Mouse (Mus musculus): ENCODE results near the gene Cd1d1. TPM values are rescaled to one million over a fixed set of nuclear protein-coding genes. Genes with fewer than 3 reads are reported as not detected.
"Not testable (repeated sequence)": the region's sequence is repeated elsewhere in the genome, so short reads cannot be mapped to it uniquely, and the experiment has no call there.

The Cd1d1 gene
- polyA plus RNA-seq, 1 experiment from 2014 or later, result 71.0 TPM

GRCm38 (mm10) chr3:87000051-87000450 is 810 bp upstream of the Cd1d1 start:
- H3K4me2 ChIP-seq (replicated peaks), result 0 out of 2 replicates have a peak overlapping the region, but pooled peaks have one; percentile 59
- H3K9me3 ChIP-seq (replicated peaks), result no peaks in the 10 kb centered on the region
- H3K36me3 ChIP-seq, result no peaks in the 10 kb centered on the region
- no peak for ATAC-seq (ENCODE audit: low FRiP score)
- no peak overlapping the region for H3K4me3 ChIP-seq
- no peaks in the 10 kb centered on the region for H3K27me3 ChIP-seq
- H3K9ac ChIP-seq, result no peak overlapping the region
- 90% methylated on average over 12 of the region's 12 CpGs for WGBS
- no peak overlapping the region for H3K27ac ChIP-seq
- H3K4me1 ChIP-seq, result no peaks in the 10 kb centered on the region

GRCm38 (mm10) chr3:86998433-86999414 is 517 bp downstream of the Cd1d1 start:
- Histone ChIP-seq H3K27ac (peak overlapping the region; percentile 74), H3K9ac (peak overlapping the region; percentile 63), H3K4me2 (replicated peaks) (peak overlapping the region; percentile 59), H3K4me3 (peak overlapping the region; percentile 49)
- peak; percentile 98 for ATAC-seq (ENCODE audit: low FRiP score)
- H3K27me3 ChIP-seq; H3K36me3 ChIP-seq; H3K9me3 ChIP-seq (replicated peaks); H3K4me1 ChIP-seq: not testable (repeated sequence)
- 8% methylated on average over 24 of the region's 24 CpGs for WGBS

GRCm38 (mm10) chr3:86996111-86996510 is 3.1 kb downstream of the Cd1d1 start:
- ATAC-seq (ENCODE audit: low FRiP score), result no peak
- H3K4me2 ChIP-seq (replicated peaks), result no peak overlapping the region
- no peaks in the 10 kb centered on the region for H3K36me3 ChIP-seq
- H3K9me3 ChIP-seq (replicated peaks), result no peaks in the 10 kb centered on the region
- no peaks in the 10 kb centered on the region for H3K4me1 ChIP-seq
- no peak overlapping the region for H3K9ac ChIP-seq
- 88% methylated on average over 4 of the region's 4 CpGs for WGBS
- no peak overlapping the region for H3K27ac ChIP-seq
- no peaks in the 10 kb centered on the region for H3K27me3 ChIP-seq
- no peak overlapping the region for H3K4me3 ChIP-seq

- Histone ChIP-seq H3K4me1 (no peaks in the 10 kb centered on the region), H3K27ac (no peak overlapping the region), H3K36me3 (no peaks in the 10 kb centered on the region), H3K4me3 (no peak overlapping the region), H3K4me2 (replicated peaks) (no peak overlapping the region), H3K27me3 (no peaks in the 10 kb centered on the region), H3K9me3 (replicated peaks) (no peaks in the 10 kb centered on the region), H3K9ac (no peak overlapping the region)
- no peak for ATAC-seq (ENCODE audit: low FRiP score)
- WGBS, result 58% methylated on average over 1 of the region's 1 CpGs
These were observed 3.9 kb downstream of the Cd1d1 start for GRCm38 (mm10) chr3:86995381-86995780.

- WGBS, result 49% methylated on average over 6 of the region's 6 CpGs
- not testable (repeated sequence) for H3K4me1 ChIP-seq; H3K27ac ChIP-seq; H3K27me3 ChIP-seq; H3K36me3 ChIP-seq; ATAC-seq (ENCODE audit: low FRiP score); H3K9ac ChIP-seq; H3K9me3 ChIP-seq (replicated peaks)
- Histone ChIP-seq H3K4me3 (peak overlapping the region; percentile 30), H3K4me2 (replicated peaks) (peak overlapping the region; percentile 50)
These were observed 12.3 kb downstream of the Cd1d1 start for GRCm38 (mm10) chr3:86986969-86987368.

- no peak for ATAC-seq (ENCODE audit: low FRiP score)
- 15% methylated on average over 12 of the region's 12 CpGs for WGBS
- no peaks in the 10 kb centered on the region for H3K9me3 ChIP-seq (replicated peaks)
These were observed 12.8 kb downstream of the Cd1d1 start for GRCm38 (mm10) chr3:86986490-86986889.

GRCm38 (mm10) chr3:86983382-86983781 is 15.9 kb downstream of the Cd1d1 start:
- Histone ChIP-seq H3K9ac (no peak overlapping the region), H3K36me3 (no peaks in the 10 kb centered on the region), H3K4me1 (peaks cover 5% of the 10 kb centered on the region; the same call in 1 of the 2 replicates), H3K4me3 (no peak overlapping the region), H3K27me3 (no peaks in the 10 kb centered on the region), H3K27ac (no peak overlapping the region), H3K9me3 (replicated peaks) (no peaks in the 10 kb centered on the region), H3K4me2 (replicated peaks) (no peak overlapping the region)
- WGBS, result 92% methylated on average over 6 of the region's 6 CpGs
- ATAC-seq (ENCODE audit: low FRiP score), result no peak

More at GRCm38 (mm10) chr3:86986490-86986889, 12.8 kb downstream of the Cd1d1 start:
- Histone ChIP-seq H3K4me2 (replicated peaks) (peak overlapping the region; percentile 50), H3K4me1 (peaks cover 5% of the 10 kb centered on the region; the same call in 1 of the 2 replicates), H3K9ac (no peak overlapping the region), H3K36me3 (no peaks in the 10 kb centered on the region), H3K4me3 (peak overlapping the region; percentile 30), H3K27ac (no peak overlapping the region), H3K27me3 (no peaks in the 10 kb centered on the region)

- WGBS, result 14% methylated on average over 8 of the region's 8 CpGs
- H3K4me3 ChIP-seq, result no peak overlapping the region
- H3K27me3 ChIP-seq, result no peaks in the 10 kb centered on the region
- H3K4me1 ChIP-seq, result no peaks in the 10 kb centered on the region
- no peaks in the 10 kb centered on the region for H3K36me3 ChIP-seq
- H3K4me2 ChIP-seq (replicated peaks), result no peak overlapping the region
- no peak for ATAC-seq (ENCODE audit: low FRiP score)
- no peak overlapping the region for H3K27ac ChIP-seq
- no peak overlapping the region for H3K9ac ChIP-seq
- no peaks in the 10 kb centered on the region for H3K9me3 ChIP-seq (replicated peaks)
These were observed 22.7 kb downstream of the Cd1d1 start for GRCm38 (mm10) chr3:86976546-86976945.

- Histone ChIP-seq H3K36me3 (no peaks in the 10 kb centered on the region), H3K4me3 (no peak overlapping the region), H3K9me3 (replicated peaks) (no peaks in the 10 kb centered on the region), H3K9ac (no peak overlapping the region), H3K4me2 (replicated peaks) (no peak overlapping the region), H3K27ac (no peak overlapping the region), H3K27me3 (no peaks in the 10 kb centered on the region), H3K4me1 (no peaks in the 10 kb centered on the region)
- no peak for ATAC-seq (ENCODE audit: low FRiP score)
- 74% methylated on average over 2 of the region's 2 CpGs for WGBS
These were observed 24.1 kb downstream of the Cd1d1 start for GRCm38 (mm10) chr3:86975150-86975549.

- Histone ChIP-seq H3K4me1 (no peaks in the 10 kb centered on the region), H3K4me2 (replicated peaks) (no peak overlapping the region), H3K4me3 (no peak overlapping the region), H3K9me3 (replicated peaks) (no peaks in the 10 kb centered on the region), H3K36me3 (no peaks in the 10 kb centered on the region), H3K9ac (no peak overlapping the region), H3K27ac (no peak overlapping the region), H3K27me3 (no peaks in the 10 kb centered on the region)
- ATAC-seq (ENCODE audit: low FRiP score), result no peak
- WGBS, result 90% methylated on average over 17 of the region's 17 CpGs
These were observed 36.4 kb downstream of the Cd1d1 start for GRCm38 (mm10) chr3:86962665-86963435.

GRCm38 (mm10) chr3:86961395-86961669 is 37.9 kb downstream of the Cd1d1 start:
- Histone ChIP-seq H3K9ac (no peak overlapping the region), H3K27ac (no peak overlapping the region), H3K9me3 (replicated peaks) (no peaks in the 10 kb centered on the region), H3K27me3 (no peaks in the 10 kb centered on the region), H3K36me3 (no peaks in the 10 kb centered on the region), H3K4me2 (replicated peaks) (no peak overlapping the region), H3K4me3 (no peak overlapping the region), H3K4me1 (no peaks in the 10 kb centered on the region)
- 82% methylated on average over 2 of the region's 2 CpGs for WGBS
- ATAC-seq (ENCODE audit: low FRiP score), result no peak

GRCm38 (mm10) chr3:86960656-86961394 is 38.4 kb downstream of the Cd1d1 start:
- Histone ChIP-seq H3K27me3 (no peaks in the 10 kb centered on the region), H3K9ac (no peak overlapping the region), H3K27ac (no peak overlapping the region), H3K36me3 (no peaks in the 10 kb centered on the region), H3K9me3 (replicated peaks) (no peaks in the 10 kb centered on the region), H3K4me2 (replicated peaks) (no peak overlapping the region), H3K4me1 (no peaks in the 10 kb centered on the region), H3K4me3 (no peak overlapping the region)
- ATAC-seq (ENCODE audit: low FRiP score), result no peak
- 87% methylated on average over 17 of the region's 17 CpGs for WGBS
